Mouse (Mus musculus): ENCODE results near the gene Snx5.

Snx5 gene

DNA sequence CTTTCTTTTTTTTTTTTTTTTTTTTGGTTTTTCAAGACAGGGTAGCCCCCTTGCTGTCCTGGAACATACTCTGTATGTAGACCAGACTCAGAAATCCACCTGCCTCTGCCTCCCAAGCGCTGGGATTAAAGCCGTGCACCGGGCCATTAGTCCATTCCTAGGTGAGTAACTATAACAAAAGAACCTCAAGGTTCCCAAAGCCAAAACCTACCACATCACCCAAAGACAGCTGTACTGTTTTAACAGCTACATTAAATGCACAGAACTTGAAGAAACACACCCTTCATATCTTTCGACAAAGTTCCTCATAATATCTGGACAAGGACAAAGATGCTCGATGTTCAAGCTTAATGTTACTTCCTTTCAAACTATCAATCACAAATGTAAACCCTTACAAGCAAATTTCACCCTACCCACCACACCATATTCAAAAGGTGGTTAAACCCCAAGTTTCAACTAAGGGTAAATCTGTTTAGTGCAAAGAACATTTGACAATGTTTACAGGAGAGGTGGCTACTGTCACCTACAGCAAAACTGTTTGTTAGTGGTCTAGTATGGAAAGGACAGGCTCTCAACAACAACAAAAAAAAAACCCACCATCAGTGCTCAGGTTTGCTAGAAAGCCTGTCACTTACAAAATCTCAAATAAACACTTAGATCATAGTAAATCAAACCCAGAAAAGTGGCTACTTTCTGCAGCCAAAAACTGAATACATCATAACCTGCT, 3.5 kb downstream of the Snx5 start:
- WGBS: 53% methylated on average over 5 of the region's 5 CpGs

DNA sequence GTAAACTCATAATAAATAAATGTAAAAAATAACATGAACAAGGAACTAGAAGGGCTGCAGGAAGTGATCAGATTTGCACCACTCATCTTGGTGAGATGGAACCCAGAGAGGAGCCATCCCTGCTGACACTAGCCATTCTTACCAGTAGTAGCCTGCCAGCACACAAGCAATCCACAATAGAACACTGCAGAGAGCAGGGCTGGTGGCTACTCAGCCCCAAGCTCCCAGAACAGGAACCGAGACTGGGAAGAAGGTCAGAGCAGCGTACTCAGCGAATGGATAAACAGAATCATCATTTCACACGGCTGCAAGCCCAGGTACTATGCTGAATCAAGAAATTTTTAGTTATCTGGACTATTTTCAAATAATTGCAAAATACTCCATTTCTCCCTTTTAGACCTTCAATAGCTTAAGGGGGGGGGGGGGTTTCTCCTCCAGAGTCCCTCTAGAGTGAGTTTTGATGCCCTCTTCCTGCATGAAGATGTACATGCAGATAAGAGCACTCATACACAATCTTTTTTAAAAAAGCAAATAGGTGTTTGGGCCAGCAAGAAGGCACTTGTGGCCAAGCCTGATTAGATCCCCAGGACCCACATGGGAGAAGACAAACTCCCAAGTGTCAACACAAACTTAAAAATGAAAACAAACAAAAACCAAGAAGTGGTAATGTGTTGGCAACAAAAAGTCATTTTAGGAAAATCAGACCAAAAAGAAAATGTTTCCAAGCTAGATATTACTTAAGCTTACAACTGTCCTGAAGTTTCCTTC, 4.6 kb downstream of the Snx5 start:
- WGBS: 57% methylated on average over 4 of the region's 4 CpGs

DNA sequence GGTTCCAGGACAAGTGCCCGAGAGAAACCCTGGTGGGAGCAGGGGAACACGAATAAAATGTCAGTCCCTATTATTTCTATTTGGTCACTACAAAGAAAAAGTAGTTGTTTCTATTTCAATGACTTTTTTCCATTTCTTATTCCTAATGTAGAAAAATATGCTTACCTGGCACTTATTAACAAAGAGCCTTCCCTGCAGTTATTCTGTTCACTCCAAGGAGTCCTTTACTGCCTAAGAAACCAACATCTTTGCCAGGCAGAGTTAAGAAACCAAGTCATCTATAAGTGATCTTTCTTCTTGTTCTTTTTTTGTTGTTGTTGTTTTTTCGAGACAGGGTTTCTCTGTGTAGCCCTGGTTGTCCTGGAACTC, 5.6 kb downstream of the Snx5 start:
- 57% methylated on average over 3 of the region's 3 CpGs for WGBS

DNA sequence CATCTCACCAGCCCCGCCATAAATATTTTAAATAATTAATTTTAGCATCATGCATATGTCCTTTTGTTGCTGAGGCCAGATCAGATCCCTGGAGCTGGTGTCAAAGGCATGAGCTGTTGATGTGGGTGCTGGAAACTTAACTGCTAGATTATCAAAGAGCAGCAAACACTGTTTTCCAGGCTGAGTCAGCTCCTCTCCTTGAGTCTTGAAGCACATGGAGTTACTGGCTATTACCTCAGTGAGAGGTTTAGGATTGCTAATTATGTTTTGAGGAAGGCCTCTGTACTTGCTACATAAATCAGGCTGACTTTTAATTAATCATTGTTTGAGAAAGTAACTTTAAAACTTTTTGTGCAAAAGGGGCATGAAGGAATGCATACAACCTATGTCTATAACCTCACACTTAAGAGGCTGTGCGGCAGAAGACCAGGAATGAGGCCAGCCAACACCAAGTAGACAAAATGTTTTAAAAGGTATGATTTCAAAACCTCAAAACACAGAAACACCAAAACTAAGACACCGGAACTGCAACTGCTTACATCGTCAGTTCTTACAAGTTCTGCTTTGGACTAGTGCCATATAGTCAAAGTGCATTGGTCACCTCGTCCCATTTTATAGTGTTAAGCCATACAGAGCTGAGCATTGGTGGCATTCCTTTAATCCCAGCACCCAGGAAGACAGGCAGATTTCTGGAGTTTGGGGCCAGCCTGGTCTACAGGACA, 6.1 kb downstream of the Snx5 start:
- WGBS: 57% methylated on average over 5 of the region's 5 CpGs

DNA sequence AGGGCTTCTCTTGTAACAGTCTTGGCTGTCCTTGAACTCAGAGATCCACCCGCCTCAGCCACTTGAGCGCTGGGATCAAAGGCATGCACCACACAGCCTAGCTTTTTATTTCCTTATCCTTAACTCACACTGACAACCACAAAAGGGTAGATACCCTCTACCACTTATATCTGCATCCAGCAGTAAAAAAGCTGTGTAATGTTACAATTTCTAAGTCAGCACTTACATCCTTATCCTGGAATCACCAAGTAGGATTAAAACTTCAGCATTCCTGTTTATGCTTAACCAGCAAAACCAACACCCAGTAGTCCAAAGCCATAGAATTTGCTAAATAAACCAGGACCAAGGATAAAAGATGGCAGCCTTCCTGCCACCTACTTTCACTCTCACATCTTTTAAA, 7.9 kb downstream of the Snx5 start:
- 96% methylated on average over 2 of the region's 2 CpGs for WGBS

DNA sequence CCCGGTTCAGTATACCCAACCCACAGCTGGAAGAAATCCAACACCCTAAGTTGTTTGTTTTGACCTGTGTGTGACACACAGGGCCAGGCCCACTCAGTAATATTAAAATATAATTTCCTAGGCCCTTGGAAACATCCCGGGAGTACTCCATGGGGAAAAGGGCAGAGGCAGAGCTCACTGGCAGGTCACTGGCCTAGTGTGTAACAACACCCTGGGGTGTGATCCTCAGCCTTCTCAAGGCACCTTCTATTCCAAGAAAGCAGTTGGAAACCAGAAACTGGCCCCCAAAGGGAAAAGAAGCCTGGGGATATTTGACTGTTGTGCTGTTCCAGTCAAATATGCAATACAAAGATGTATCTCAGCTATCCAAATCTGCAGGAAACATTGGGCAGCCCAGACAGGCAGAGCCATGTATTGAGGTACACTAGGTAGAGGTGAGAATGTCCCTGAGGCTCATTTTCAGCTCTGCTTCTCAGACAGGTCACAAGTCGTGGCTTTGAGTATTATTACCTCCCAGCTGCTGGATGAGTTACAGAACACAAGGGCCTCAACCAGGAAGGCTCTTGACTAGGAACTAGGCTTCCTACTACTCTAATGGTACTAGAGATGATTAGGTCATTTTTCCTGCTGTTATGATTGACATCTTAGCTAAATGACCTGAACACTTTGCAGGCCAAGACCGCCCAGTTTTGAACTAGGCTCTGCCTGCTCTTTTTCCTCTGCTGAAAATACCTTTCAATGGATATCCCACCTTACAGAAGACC, 21.9 kb downstream of the Snx5 start:
- 56% methylated on average over 4 of the region's 4 CpGs for WGBS

DNA sequence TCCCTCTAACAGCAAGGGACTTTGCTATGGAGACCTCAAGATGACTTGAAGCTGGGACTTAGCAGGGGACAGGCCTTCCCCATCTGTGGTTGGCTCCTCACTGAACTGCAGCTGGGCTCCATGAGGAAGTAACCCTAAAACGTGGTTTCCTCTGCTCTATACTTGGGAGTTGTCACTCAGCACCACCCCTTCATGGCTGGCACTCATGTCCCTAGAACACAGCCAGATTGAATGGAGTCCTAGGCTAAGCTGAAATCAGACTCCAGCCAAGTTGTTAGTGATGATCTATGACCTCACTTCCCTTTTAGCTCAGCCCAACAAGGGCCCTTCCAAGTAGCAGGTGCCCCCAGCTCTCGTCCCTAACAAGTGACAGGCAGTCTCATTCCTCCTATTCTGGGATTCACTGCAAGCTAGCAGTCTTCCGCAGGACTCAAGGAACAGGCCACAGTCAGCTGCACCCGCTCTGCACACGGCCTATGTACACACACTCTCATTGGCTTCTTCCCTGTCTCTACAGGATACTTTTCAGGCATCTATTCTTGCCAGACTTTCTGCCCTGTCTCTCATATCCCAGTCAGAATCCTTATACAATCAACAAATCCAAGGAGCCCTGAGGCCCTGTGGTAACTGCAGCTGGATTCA, 23.2 kb downstream of the Snx5 start:
- WGBS: 55% methylated on average over 5 of the region's 5 CpGs

DNA sequence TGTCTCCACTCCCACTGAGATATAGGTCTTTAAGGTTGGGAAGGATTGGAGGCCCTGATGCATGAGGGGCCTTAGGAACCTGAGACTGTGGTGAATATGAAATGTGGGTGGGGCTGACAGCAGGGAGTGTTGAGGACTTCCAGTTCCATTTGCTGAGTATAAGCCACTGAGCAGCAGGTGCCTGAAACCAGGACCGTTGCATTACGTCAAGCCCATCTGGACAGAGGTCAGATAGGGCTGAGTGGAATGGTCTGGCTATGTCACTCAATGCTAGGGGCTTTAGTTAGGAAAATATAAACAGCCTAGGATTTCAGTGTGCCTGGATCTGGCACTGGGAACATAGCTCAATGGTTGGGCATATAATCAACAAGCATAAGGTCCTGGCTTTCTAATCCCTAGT, 24.4 kb downstream of the Snx5 start:
- WGBS: 83% methylated on average over 2 of the region's 2 CpGs

DNA sequence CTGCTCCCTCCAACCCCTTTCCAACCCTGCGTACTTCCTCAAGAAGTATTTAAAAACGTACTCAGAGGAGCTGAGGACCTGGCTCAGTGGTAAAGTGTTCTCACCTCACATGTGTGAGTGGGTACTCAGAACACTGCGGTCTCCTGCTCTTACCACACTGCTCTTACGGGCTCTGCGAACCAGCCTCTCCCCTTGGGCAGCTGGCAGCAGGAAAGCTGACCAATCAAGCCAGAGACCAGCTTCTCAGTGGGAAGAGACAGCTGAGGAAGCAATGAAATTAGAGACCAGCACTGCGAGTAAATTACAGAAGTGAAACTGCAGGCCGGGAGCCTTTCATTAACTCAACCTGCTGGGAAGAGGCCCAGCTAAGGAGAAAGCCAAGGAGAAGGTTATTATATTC, 25.2 kb downstream of the Snx5 start:
- WGBS: 65% methylated on average over 7 of the region's 7 CpGs

DNA sequence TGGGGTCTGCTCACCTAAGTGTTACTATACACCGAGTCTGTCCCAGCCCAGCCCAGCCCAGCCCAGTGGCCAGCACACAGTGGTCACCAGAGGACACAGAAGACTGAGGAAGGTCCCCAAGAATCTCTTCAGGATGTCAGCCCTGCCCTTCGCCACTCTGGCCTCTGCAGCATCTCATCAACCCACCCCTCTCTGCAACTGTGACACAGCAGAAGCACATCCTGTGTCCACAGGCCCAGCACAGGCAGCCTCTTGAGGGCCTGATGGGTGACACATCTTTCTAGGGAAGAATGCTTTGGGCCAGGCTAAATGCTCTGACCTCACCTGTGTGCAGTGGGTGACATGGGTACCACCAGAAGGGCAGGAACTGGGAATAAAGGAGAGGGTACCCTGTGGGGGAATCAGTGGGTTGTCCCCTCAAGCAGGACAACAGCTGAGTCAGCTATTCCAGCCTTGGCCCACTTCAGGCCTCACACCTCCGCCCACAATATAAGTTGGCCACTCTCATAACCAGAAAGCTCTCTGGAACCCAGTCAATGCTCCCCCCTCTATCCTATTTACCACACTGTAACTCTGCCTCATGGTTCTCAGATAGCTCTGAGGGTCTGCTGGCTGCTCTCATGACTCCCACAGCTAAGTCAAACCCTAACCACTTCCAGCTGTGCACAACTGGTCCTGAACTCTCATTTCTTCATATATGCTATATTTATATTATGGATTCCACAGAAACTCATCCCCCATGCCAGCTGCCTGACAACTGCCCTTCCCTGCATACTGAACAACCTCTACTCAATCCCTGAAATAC, 30.4 kb downstream of the Snx5 start:
- 95% methylated on average over 3 of the region's 3 CpGs for WGBS

DNA sequence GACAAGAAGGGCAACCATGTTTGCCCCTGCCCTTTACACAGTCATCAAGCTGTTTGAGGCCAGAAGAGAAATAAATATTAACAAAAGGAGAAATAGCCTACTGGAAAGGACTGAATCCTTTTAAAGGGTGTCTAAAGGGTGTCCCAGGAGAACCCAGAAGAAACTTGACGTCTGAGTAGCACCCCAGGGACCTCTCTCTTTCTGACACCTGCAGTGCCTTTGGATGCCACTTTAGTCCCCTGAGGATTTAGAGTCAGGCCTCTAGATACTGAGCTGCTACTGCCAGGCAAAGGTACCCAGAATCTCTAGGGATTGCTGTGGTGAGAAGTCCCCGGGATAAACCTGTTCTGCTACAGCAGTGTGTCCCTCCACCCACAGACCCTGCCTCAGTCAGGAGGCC, 31.4 kb downstream of the Snx5 start:
- WGBS: 82% methylated on average over 2 of the region's 2 CpGs

DNA sequence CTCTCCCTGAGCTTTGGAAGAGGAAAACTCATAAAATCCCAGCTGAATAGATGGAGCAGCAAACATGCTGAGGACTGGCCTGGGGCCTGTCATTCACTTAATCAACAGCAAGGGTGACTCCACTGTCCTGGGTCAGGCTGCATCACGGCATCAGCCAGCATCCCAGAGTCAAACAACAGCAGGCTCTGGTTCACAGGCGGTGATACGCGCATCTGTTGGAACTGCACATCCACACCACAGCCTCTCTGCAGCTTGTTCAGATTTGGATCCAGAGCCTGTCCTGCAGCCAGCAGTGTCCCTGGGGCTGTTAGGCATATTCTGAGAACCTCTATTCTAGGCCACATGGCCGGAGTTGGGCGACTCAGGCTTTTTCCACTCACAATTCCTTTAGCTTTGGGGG, 32.4 kb downstream of the Snx5 start:
- WGBS: 53% methylated on average over 6 of the region's 6 CpGs

DNA sequence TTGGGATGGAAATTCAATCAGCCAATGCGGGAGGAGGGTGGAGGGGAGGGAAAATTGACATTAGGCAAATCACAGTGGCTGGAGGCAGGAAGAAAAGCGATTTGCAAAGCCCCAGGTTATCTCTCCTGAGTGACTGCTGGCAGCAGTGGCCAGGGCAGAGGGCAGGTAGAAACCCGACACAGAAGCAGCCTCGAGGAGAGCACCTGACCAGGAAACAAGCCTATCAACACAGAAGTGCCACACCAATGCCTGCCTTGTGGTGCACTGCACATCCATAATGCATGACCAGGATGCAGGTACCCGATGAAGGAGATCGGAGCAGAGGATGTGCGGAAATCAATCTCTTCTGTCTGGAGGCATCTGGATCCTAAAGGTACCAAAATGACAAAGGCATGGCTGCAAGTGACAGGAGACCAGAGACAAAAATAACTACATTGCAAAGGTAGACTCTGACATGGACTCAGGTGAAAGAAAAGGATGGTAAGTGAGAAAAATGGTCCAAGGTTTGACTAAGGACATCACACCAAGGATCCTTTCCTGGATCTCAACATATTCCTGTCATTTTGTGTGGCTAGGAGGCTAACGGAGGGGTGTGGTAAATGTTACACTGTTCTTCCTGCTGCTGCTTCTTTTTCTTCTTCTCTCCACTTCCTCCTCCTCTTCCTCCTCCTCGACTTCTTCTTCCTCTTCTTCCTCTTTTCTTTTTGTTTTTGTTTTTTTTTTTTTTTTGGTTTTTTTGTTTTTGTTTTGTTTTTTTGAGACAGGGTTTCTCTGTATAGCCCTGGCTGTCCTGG, 33.7 kb downstream of the Snx5 start:
- 81% methylated on average over 9 of the region's 9 CpGs for WGBS

DNA sequence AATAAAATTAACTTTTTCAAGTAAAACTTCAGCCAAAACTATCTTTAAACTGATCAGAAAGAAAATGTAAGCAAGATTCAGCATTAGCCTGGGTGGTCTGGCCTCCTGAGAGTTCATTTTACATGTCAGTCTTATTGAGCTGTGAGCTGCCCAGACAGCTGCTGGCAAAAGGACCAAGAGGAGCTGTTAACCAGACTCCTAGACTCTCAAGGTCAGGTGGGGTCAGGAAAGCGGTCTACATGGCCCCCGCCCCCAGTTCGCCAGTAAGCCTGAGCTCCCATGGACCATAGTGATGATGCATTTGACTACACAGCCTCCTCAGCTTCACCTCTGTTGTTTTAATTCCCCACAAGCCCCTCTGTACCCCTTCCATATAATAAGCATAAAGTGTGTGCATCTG, 34.9 kb downstream of the Snx5 start:
- 89% methylated on average over 3 of the region's 3 CpGs for WGBS

DNA sequence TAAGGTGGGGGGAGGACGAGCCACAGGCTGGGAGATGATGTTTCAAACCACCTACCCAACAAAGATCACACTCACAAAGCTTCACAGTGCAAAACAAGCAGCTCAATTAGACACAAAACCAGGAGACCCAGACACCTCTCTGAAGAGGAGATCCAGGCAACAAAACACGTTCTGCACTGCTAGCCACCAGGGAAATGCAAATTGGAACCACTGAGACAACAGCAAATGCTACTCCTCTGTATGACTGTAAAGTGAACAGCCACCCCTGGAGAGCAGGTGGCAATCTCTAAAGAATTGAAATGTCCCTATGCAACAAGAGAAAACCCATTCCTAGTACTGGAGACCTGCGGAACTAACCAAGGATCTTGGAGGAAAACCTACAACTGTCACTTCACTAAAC, 37.2 kb downstream of the Snx5 start:
- WGBS: 73% methylated on average over 3 of the region's 3 CpGs

DNA sequence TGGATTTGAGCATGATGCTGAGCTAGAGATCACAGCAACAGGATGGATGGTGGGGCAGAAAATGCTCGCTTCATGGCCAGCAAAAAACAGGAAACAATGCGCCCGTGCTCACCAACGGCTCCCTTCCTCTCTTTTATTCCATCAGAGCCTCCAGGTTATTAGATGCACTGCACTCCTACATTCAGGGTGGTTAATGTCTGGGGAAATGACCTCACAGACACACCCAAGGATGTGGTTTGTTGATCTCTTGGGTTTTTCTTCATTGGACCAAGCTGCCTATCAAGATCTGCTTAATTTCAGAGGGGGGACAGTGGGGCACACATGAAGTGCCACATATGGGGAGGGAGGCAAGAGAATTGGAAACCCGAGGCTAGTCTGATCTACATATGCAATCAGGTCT, 39.6 kb downstream of the Snx5 start:
- 80% methylated on average over 5 of the region's 5 CpGs for WGBS

DNA sequence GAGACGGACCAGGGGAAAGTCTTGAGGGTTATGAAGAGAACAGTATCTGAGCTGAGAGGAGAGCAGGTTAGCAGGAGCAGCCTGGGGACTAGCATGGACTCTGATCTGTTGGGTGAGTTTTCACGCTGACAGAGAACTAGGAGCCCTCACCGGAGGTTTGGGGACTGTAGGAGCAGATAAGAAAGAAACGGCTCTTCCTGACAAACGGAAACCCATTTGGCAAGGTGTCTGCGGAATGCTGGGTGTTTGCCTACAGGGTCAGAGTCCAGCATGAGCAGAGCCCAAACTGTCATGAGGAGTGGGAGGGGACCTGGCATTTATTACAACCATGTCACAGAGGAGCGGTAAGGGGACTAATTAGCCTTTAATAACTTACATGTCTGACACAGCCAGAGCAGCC, 40.2 kb downstream of the Snx5 start:
- 75% methylated on average over 7 of the region's 7 CpGs for WGBS

DNA sequence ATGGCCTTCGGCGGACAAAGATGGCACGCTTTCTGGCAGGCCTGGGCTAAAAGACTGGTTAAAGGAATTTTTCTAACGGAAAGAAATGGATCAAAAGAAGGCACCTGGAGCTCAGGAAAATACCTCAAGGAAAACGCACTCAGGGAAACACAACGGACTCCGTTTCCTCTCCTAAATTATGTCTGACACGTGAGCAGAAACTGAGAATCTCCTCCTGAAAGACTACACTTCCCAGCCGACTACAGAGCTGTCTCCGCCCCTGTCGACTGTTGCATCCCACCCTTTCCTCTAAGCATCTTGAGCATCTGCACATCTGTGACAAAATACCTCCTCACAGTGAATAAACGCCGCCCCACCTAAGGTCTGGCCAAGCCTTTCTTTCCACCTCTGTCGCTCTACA, 41.1 kb downstream of the Snx5 start:
- 89% methylated on average over 14 of the region's 14 CpGs for WGBS

DNA sequence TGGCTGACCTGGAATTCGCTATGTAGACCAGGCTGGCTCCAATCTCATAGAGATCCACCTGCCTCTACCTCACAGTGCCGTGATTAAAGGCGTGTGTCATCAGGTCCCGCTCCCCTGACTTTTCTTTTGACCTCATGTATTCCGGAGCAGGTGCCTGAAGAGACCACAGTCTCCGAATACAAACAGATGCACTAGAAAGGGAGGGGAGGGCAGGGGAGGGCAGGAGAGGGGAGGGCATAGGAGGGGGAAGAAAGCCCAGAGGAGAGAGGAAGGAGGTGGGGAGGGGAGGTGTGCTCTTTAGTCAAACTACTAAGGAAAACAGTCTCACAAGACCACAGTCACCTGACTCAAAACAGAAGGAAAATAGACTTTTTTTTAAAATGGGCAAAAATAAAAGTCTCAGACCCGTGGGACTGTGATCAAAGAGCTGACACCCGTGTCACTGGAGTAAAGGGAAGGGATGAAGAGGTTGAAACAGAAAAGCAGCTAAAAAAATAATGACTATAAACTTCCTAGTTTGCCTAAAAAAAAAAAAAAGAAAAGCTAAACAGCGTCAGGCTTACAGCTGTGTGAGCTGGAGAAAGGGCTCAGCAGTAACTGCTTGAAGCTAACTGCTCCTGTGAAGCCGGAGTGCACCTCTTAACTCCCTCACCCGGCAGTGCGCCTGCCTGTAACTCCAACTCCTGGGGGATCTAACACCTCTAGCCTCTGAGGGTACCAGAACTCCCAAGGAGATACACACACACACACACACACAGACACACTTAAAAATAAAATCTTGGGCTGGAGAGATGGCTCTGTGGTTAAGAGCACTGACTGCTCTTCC, 42.0 kb downstream of the Snx5 start:
- 78% methylated on average over 12 of the region's 12 CpGs for WGBS
